Mouse (Mus musculus) limb, embryonic 14.5 days (tissue): Measurements from ENCODE around the gene Gpr132. TPM values are rescaled to one million over a fixed set of nuclear protein-coding genes. Genes with fewer than 3 reads are reported as not detected.

Source experiments
- ATAC-seq: fragments of 200-750 bp; cut with Nextera tagmentation; 2 replicates; pipeline ENCODE4 v1.8.0; 2017; ENCODE audit warnings: low read depth, moderate number of reproducible peaks, moderate TSS enrichment; ENCODE audit not compliant: low FRiP score
- DNase-seq: peaks from one replicate; pipeline ENCODE4 v3.0.0-alpha.2; 2015; ENCODE audit warnings: low spot score
- H3K27ac ChIP-seq: fragments of 300-500 bp; sonication (generic); replicated peaks from 2 replicates; pipeline ENCODE4 v1.5.1; 2014; ENCODE audit warnings: low read depth, mild to moderate bottlenecking, low read length, moderate library complexity, mixed read lengths
- H3K27me3 ChIP-seq: fragments of 300-500 bp; sonication (generic); 2 replicates; pipeline ENCODE4 v1.6.1; 2014; ENCODE audit warnings: low read length, mixed read lengths; ENCODE audit not compliant: control insufficient read depth, insufficient read depth
- H3K36me3 ChIP-seq: fragments of 300-500 bp; sonication (generic); 2 replicates; pipeline ENCODE4 v1.6.1; 2014; ENCODE audit warnings: mild to moderate bottlenecking, low read length, moderate library complexity, mixed read lengths; ENCODE audit not compliant: control insufficient read depth, insufficient read depth
- H3K4me1 ChIP-seq: fragments of 300-500 bp; sonication (generic); 2 replicates; pipeline ENCODE4 v1.6.1; 2014; ENCODE audit warnings: antibody characterized with exemption, low read length, mixed read lengths; ENCODE audit not compliant: control insufficient read depth, insufficient read depth
- H3K4me2 ChIP-seq: fragments of 300-500 bp; sonication (generic); replicated peaks from 2 replicates; pipeline ENCODE4 v1.6.1; 2014; ENCODE audit warnings: low read depth, mild to moderate bottlenecking, low read length, moderate library complexity; ENCODE audit not compliant: severe bottlenecking
- H3K4me3 ChIP-seq: fragments of 300-500 bp; sonication (generic); replicated peaks from 2 replicates; pipeline ENCODE4 v1.5.1; 2014; ENCODE audit warnings: low read length
- H3K9ac ChIP-seq: fragments of 300-500 bp; sonication (generic); 2 replicates; pipeline ENCODE4 v1.6.1; 2014; ENCODE audit warnings: mild to moderate bottlenecking, low read depth, low read length, moderate library complexity; ENCODE audit not compliant: severe bottlenecking
- H3K9me3 ChIP-seq: fragments of 300-500 bp; sonication (generic); 2 replicates; pipeline ENCODE4 v1.6.1; 2016; ENCODE audit warnings: low read length; ENCODE audit not compliant: control insufficient read depth
- POLR2A ChIP-seq: fragments of 200-500 bp; IDR thresholded peaks from 2 replicates; pipeline ENCODE4 v1.8.0; 2012; ENCODE audit warnings: inconsistent platforms, mild to moderate bottlenecking, moderate library complexity, borderline replicate concordance; ENCODE audit not compliant: insufficient read depth, insufficient read length; ENCODE audit errors: extremely low read depth
- WGBS: fragments of 180-500 bp; shearing (Covaris S2); extraction: QIAGEN DNeasy Blood & Tissue Kit; methylation state at CpG from one replicate; pipeline ENCODE4 v1.1.7; 2014; 5-methylcytosine and 5-hydroxymethylcytosine counted together
- polyA plus RNA-seq, 2 experiments: library from polyadenylated mRNA; depleted of rRNA in 1 of 2; stranded (reverse) in 1 of 2; unstranded in 1 of 2; fragments of >200 nt; fragmentation: Nextera tagmentation in 1 of 2; extraction: Ambion mirVana in 1 of 2; gene quantifications; 2 replicates each; pipeline versions ENCODE4 v1.2.1 to v1.2.3; 2012 to 2014

Gpr132 gene
- polyA plus RNA-seq, 2 experiments = 0.29 to 0.50 TPM

DNA sequence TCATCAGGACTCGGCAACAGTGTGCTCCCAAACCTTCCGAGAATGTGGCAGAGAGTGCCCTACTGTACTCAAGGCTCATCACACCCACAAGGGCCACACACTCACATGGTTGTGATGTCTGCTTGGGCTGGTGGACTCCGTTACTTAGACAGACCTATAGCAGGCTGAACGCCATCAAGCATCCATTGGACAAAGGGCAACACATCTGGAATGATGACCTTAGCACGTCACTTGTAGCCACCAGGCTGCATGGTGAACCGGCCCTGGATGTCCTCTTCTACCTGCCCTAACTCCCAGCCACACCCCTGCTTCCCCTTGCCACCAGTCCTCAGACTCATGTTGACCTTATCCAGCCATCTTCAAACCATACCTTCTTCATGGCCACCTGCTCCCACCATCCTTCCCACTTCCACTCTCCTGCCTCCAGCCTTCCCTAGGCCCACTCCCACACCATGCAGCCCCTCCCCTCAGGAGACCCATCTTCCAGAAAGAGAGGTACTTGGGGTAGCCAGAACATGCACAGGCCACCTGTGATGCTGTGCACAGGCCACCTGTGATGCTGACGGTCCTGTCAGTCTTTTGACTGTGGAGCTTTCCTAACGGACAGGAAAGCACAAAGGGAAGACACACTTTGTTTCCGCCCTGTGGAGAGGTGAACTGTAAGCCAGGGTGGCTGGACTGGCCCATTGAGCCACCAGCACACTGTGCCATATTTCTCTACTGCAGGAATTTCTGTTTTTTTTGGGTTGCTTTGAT is 9.3 kb downstream of the Gpr132 start:
- Histone ChIP-seq H3K9me3 (no peaks in the 10 kb centered on the region), H3K4me2 (no peak overlapping the region), H3K9ac (no peak overlapping the region), H3K27ac (no peak overlapping the region), H3K4me3 (no peak overlapping the region), H3K27me3 (no peaks in the 10 kb centered on the region), H3K36me3 (no peaks in the 10 kb centered on the region), H3K4me1 (no peaks in the 10 kb centered on the region)
- no peak for DNase-seq
- WGBS = 92% methylated on average over 9 of the region's 9 CpGs
- no peak for ATAC-seq
- no peak for TF ChIP-seq POLR2A

DNA sequence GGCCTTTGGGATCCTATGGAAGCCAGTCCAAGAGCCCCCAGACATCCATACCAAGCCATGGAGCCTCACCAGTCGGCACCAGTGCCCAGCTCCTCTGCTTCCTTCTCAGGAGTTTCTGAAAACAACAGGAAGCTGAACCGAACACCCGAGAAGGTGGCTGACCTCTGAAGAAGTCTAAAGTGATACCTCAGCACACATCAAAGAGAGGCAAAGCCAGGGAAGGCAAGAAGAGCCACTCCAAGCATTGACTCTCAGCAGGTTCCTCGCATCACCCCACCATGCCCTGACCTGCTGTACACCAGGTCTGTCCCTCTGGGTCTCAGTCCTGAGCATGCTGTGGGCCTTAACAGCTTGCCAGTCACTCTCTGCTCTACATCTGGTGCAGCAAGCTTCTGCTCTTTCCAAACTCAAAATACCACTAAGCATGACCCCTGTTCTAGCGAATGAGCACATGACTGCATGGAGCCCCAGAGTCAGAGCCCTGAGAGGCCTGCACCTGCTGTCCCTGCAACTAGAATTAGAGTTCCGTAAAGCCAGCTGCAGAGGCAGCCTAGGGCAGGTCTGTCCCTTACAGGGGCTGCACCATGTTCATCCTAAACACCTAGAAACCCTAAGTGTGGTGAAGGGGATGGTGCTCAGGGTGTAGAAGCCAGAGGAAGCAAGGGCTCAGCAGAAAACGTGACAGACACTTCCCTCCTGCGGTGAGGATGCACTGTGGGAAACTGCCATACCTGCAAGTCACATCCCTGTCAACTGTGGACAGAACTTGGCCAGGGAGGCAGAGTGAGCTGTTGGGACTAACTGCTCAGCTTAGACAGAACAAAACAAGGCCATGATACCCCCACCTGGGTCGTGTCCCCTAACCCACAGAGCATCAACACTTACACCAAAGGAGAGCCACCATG is 10.8 kb downstream of the Gpr132 start:
- H3K9ac ChIP-seq = no peak overlapping the region
- H3K9me3 ChIP-seq = no peaks in the 10 kb centered on the region
- H3K27me3 ChIP-seq = no peaks in the 10 kb centered on the region
- 60% methylated on average over 9 of the region's 9 CpGs for WGBS
- no peak overlapping the region for H3K4me3 ChIP-seq
- no peak overlapping the region for H3K27ac ChIP-seq
- no peak for TF ChIP-seq POLR2A
- H3K36me3 ChIP-seq = no peaks in the 10 kb centered on the region
- H3K4me2 ChIP-seq = no peak overlapping the region
- no peaks in the 10 kb centered on the region for H3K4me1 ChIP-seq
- DNase-seq (no peak), ATAC-seq (no peak)

DNA sequence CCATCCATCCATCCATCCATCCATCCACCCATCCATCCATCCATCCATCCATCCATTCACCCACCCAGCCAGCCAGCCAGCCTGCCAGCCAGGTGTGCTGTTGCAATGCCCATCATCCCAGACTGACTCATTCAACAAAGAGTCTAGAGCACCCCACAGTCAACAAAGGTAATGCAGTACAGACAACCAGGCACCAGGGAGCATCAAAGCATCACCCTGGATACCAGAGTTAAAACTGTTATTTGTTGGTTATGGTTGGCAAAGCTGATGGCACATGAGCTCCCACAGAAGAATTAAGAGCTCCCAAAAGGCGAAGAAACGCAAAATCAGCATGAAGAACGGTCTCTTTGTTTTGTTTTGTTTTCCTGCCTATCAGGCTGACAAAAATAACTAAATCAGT is 11.7 kb downstream of the Gpr132 start:
- H3K4me2 ChIP-seq = no peak overlapping the region
- DNase-seq = no peak
- no peak overlapping the region for H3K27ac ChIP-seq
- H3K27me3 ChIP-seq = no peaks in the 10 kb centered on the region
- ATAC-seq = no peak
- no peaks in the 10 kb centered on the region for H3K36me3 ChIP-seq
- H3K9me3 ChIP-seq = no peaks in the 10 kb centered on the region
- WGBS = 84% methylated on average over 3 of the region's 3 CpGs
- no peak overlapping the region for H3K4me3 ChIP-seq
- H3K9ac ChIP-seq = no peak overlapping the region
- H3K4me1 ChIP-seq = no peaks in the 10 kb centered on the region
- no peak for TF ChIP-seq POLR2A

DNA sequence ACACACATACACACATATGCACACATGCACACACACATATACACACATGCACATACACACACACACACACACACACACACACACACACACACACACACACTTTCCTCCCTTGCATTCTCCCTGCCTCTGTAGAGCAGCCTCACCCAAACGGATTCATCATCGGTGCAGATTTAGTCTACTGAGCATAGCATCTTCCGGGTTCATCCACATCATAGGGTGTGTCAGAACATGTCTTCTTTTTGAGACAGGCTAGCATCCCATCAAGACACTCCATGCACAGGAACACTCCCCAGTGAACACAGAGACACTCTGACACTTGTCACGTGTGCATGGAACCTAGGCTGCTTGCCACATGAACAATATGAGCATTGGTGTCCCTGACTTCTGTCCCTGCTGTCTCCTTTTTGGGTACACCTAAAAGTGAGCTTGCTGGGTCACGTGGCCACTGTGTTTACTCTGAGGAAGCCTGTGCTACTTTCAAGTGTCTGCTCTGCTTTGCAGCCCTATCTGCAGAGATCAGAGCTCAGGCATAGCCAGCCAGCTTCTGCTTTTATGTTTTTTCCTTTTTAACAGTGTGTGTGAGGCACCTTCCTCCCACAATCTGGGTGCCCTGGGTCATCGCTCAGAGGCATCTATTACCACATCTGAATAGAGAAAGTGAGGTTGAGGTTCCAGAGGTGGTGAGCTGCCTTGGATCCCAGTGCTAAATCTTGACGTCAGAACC is 13.3 kb downstream of the Gpr132 start:
- Histone ChIP-seq H3K36me3 (no peaks in the 10 kb centered on the region), H3K4me1 (no peaks in the 10 kb centered on the region), H3K4me3 (no peak overlapping the region), H3K27me3 (no peaks in the 10 kb centered on the region), H3K9ac (no peak overlapping the region), H3K27ac (no peak overlapping the region), H3K4me2 (no peak overlapping the region), H3K9me3 (no peaks in the 10 kb centered on the region)
- ATAC-seq = no peak
- WGBS = 72% methylated on average over 7 of the region's 7 CpGs
- TF ChIP-seq POLR2A = no peak
- DNase-seq = no peak

DNA sequence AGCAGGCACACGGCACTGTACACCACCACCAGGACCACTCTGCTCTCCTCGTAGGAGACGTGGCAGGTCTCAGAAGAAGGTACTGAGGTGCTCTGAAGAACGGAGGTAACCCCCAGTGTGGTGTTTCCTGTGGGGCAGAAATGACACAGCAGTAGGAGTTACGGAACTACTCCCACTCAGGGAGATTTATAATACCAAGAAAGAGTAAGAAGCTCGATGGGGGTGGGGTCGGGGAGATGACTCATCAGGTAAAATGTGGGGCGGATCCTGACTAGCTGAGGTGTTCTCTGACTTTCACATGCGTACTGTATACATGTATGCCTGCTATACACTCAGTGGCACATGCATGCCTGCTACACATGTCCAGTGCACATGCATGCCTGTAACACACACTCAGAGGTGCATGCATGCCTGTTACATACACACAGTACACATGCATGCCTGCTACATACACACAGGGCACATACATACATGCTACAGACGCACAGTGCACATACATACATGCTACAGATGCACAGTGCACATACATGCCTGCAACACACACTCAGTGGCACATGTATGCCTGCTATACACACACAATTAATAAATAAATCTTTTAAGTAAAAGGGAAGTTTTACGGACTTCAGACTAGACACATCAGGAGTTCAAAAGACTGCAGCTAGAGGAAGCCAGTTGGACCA is 14.8 kb downstream of the Gpr132 start:
- no peak for DNase-seq
- Histone ChIP-seq H3K36me3 (no peaks in the 10 kb centered on the region), H3K4me1 (no peaks in the 10 kb centered on the region), H3K27me3 (no peaks in the 10 kb centered on the region), H3K4me2 (no peak overlapping the region), H3K9ac (no peak overlapping the region), H3K4me3 (no peak overlapping the region), H3K27ac (no peak overlapping the region), H3K9me3 (no peaks in the 10 kb centered on the region)
- WGBS = 74% methylated on average over 11 of the region's 11 CpGs
- TF ChIP-seq POLR2A = no peak
- no peak for ATAC-seq
